Mouse (Mus musculus) midbrain, embryonic 15.5 days (tissue): ENCODE results near the gene Ak9. TPM values are rescaled to one million over a fixed set of nuclear protein-coding genes. Genes with fewer than 3 reads are reported as not detected.

Experiments used
- ATAC-seq: fragments of 200-750 bp; cut with Nextera tagmentation; replicated peaks from 2 replicates; pipeline ENCODE4 v1.8.0; 2017; ENCODE audit warnings: moderate TSS enrichment
- H3K27ac ChIP-seq: fragments of 300-500 bp; sonication (generic); 2 replicates; pipeline ENCODE4 v1.5.1; 2015; ENCODE audit warnings: mild to moderate bottlenecking, inconsistent platforms
- H3K27me3 ChIP-seq: fragments of 300-500 bp; sonication (generic); replicated peaks from 2 replicates; pipeline ENCODE4 v1.6.1; 2015; ENCODE audit warnings: inconsistent platforms
- H3K36me3 ChIP-seq: fragments of 300-500 bp; sonication (generic); replicated peaks from 2 replicates; pipeline ENCODE4 v1.6.1; 2015; ENCODE audit warnings: inconsistent platforms
- H3K4me1 ChIP-seq: fragments of 300-500 bp; sonication (generic); 2 replicates; pipeline ENCODE4 v1.6.1; 2015; ENCODE audit warnings: inconsistent platforms
- H3K4me2 ChIP-seq: fragments of 300-500 bp; sonication (generic); 2 replicates; pipeline ENCODE4 v1.6.1; 2015; ENCODE audit warnings: inconsistent platforms, mild to moderate bottlenecking, moderate library complexity
- H3K4me3 ChIP-seq: fragments of 300-500 bp; sonication (generic); 2 replicates; pipeline ENCODE4 v1.5.1; 2015; ENCODE audit warnings: mild to moderate bottlenecking, inconsistent platforms
- H3K9ac ChIP-seq: fragments of 300-500 bp; sonication (generic); 2 replicates; pipeline ENCODE4 v1.6.1; 2015; ENCODE audit warnings: mild to moderate bottlenecking, inconsistent platforms
- H3K9me3 ChIP-seq: fragments of 300-500 bp; sonication (generic); 2 replicates; pipeline ENCODE4 v1.6.1; 2016; ENCODE audit warnings: inconsistent platforms
- WGBS: fragments of 180-500 bp; shearing (Covaris S2); methylation state at CpG from one replicate; pipeline ENCODE4 v1.1.7; 2015; ENCODE audit warnings: mixed read lengths; 5-methylcytosine and 5-hydroxymethylcytosine counted together
- polyA plus RNA-seq: library from polyadenylated mRNA; unstranded; fragments of >200 nt; fragmentation: Nextera tagmentation; extraction: Ambion mirVana; gene quantifications from 2 replicates; pipeline ENCODE4 v1.2.1, GENCODE M21; 2015

Ak9 gene
- polyA plus RNA-seq, 1 experiment from 2014 or later = 0.30 TPM

GRCm38 (mm10) chr10:41479961-41480360 is 176.2 kb downstream of the Ak9 start:
- Histone ChIP-seq H3K9me3 (no peaks in the 10 kb centered on the region), H3K27me3 (no peaks in the 10 kb centered on the region), H3K9ac (no peak overlapping the region), H3K36me3 (no peaks in the 10 kb centered on the region), H3K4me1 (peaks cover 26% of the 10 kb centered on the region), H3K27ac (no peak overlapping the region), H3K4me3 (no peak overlapping the region), H3K4me2 (no peak overlapping the region)
- no peak for ATAC-seq
- 89% methylated on average over 3 of the region's 3 CpGs for WGBS

GRCm38 (mm10) chr10:41480938-41481880 is 177.4 kb downstream of the Ak9 start:
- ATAC-seq = no peak
- H3K4me3 ChIP-seq = no peak overlapping the region
- H3K9ac ChIP-seq = no peak overlapping the region
- no peaks in the 10 kb centered on the region for H3K36me3 ChIP-seq
- H3K27me3 ChIP-seq = no peaks in the 10 kb centered on the region
- H3K9me3 ChIP-seq = no peaks in the 10 kb centered on the region
- H3K4me2 ChIP-seq = no peak overlapping the region
- peaks cover 20% of the 10 kb centered on the region for H3K4me1 ChIP-seq
- H3K27ac ChIP-seq = no peak overlapping the region
- 70% methylated on average over 33 of the region's 33 CpGs for WGBS

GRCm38 (mm10) chr10:41482446-41482845 is 178.7 kb downstream of the Ak9 start:
- no peak overlapping the region for H3K9ac ChIP-seq
- 79% methylated on average over 7 of the region's 7 CpGs for WGBS
- H3K4me1 ChIP-seq = peaks cover 8% of the 10 kb centered on the region
- no peaks in the 10 kb centered on the region for H3K36me3 ChIP-seq
- H3K27ac ChIP-seq = no peak overlapping the region
- H3K27me3 ChIP-seq = no peaks in the 10 kb centered on the region
- no peaks in the 10 kb centered on the region for H3K9me3 ChIP-seq
- ATAC-seq = no peak
- no peak overlapping the region for H3K4me3 ChIP-seq
- no peak overlapping the region for H3K4me2 ChIP-seq

Other genes with a start within 250 kb of the Ak9 start
- gene Gpr6, start 231.7 kb upstream of the Ak9 start, polyA plus RNA-seq = 2.7 and 2.9 TPM in 2 replicates
- 30.8 and 31.5 TPM in 2 replicates for gene Fig4, start 720 bp upstream of the Ak9 start, polyA plus RNA-seq
- 19.8 and 22.3 TPM in 2 replicates for gene Zbtb24, start 146.4 kb downstream of the Ak9 start, polyA plus RNA-seq
- 19.6 and 21.5 TPM in 2 replicates for gene Mical1, start 172.3 kb downstream of the Ak9 start, polyA plus RNA-seq
- gene Smpd2, start 186.4 kb downstream of the Ak9 start, polyA plus RNA-seq = 38.8 and 41.6 TPM in 2 replicates
- 3.2 and 3.3 TPM in 2 replicates for gene Ppil6, start 186.5 kb downstream of the Ak9 start, polyA plus RNA-seq
- gene Cd164, start 215.4 kb downstream of the Ak9 start, polyA plus RNA-seq = 43.8 and 48.7 TPM in 2 replicates